Mouse (Mus musculus): Measurements from ENCODE around the gene Caap1. TPM values are rescaled to one million over a fixed set of nuclear protein-coding genes. Genes with fewer than 3 reads are reported as not detected.

Gene Caap1
- total RNA-seq, 2 experiments from 2014 or later, result 2.6 to 2.7 TPM

DNA sequence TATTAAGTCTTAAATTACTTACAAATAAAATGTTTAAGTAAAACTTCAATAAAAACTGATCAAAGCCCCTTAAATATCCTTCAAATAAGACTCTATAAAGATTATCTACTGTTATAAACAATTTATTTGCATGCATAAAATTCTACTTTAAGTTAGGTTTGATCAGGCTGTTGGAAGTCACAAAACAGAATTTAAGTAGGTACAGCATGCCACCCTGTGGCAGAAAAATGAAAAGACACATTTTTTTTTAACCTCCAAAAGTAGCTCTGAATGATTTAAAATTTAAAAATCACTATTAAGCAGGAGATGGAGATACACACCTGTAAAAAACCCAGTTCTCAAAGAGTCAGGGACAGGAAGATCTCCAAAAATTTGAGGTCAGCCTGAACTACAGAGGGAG is 33.3 kb downstream of the Caap1 start:
- DNase-seq, result no peak
- intact Hi-C loops (cut with DNase I; ENCODE audit: low total_unique reads), result no loop called here

DNA sequence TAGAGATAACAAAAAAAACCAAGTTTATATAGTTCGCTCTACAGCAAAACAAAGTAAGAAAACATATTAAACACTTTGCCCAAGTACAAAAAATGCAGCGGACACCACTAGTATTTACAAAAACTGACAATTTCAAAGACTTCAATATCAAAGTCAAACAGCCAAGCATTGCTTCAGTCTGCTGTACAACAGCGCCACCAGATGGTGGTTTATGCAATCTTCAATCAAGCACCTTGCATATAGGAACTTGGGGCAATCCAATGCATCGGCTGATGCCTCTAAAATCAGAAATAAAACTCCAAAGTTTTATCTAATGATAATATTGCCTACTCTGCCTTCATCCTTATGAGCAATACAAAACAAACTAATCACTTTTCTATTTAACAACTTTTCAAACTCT is 39.0 kb downstream of the Caap1 start:
- DNase-seq, result peak; percentile 40
- intact Hi-C loops (cut with DNase I; ENCODE audit: low total_unique reads), result no loop called here

GRCm38 (mm10) chr4:94515366-94515765 is 41.2 kb downstream of the Caap1 start:
- DNase-seq, result no peak
- intact Hi-C loops (cut with DNase I; ENCODE audit: low total_unique reads), result no loop called here

- intact Hi-C loops (cut with DNase I; ENCODE audit: low total_unique reads), result no loop called here
- peak; percentile 20 for DNase-seq
Measured at GRCm38 (mm10) chr4:94476749-94477399, 79.7 kb downstream of the Caap1 start.

GRCm38 (mm10) chr4:94473286-94473685 is 83.3 kb downstream of the Caap1 start:
- DNase-seq, result no peak

GRCm38 (mm10) chr4:94459424-94459823 is 97.2 kb downstream of the Caap1 start:
- DNase-seq, result no peak

More at GRCm38 (mm10) chr4:94473286-94473685, 83.3 kb downstream of the Caap1 start:
- intact Hi-C loops (cut with DNase I; ENCODE audit: low total_unique reads), result no loop called here

GRCm38 (mm10) chr4:94454857-94455256 is 101.7 kb downstream of the Caap1 start:
- no peak for DNase-seq
- intact Hi-C loops (cut with DNase I; ENCODE audit: low total_unique reads), result no loop called here

More at GRCm38 (mm10) chr4:94459424-94459823, 97.2 kb downstream of the Caap1 start:
- intact Hi-C loops (cut with DNase I; ENCODE audit: low total_unique reads), result no loop called here

Other genes with a start within 250 kb of the Caap1 start
- not detected for gene Gm10306, start 250 bp downstream of the Caap1 start, total RNA-seq (2021)
- 10 to 100 TPM; 32.7 to 38.9 TPM for gene Plaa, start 46.4 kb upstream of the Caap1 start, total RNA-seq (2021)
- gene Ift74, start 57.7 kb upstream of the Caap1 start, total RNA-seq (2021), result 1 to 10 TPM; 4.8 to 4.9 TPM
- not detected for gene Lrrc19, start 93.3 kb upstream of the Caap1 start, total RNA-seq (2021)
- 10 to 100 TPM; 22.5 to 25.3 TPM for gene Tek, start 182.5 kb upstream of the Caap1 start, total RNA-seq (2021)